Mouse (Mus musculus): ENCODE measurements around the gene Cyp2w1. TPM values are rescaled to one million over a fixed set of nuclear protein-coding genes. Genes with fewer than 3 reads are reported as not detected.

Cyp2w1 gene
- not detected for total RNA-seq (2021)
- long read RNA-seq, experiment 1, result 0 reads
- long read RNA-seq, experiment 2, result 0 reads

DNA sequence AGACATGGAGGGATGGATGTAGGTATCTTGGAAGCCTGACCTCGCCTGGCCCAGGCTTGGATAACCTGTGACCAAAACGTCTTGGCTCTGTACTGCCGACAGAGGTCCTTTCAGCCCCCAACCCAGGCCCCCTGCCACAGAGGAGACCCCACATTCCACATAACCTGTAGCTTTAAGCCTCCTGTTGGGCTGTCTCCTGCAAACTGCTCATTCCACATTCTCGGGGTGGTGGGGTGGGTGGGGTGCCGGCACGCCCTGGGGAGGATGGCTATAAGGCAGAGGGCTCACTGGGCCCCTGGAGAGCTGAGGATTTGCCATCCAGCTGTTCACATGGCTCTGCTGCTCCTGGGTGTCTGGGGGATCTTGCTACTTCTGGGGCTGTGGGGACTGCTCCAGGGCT lies at the start of gene Cyp2w1:
TSS of gene Cyp2w1 (plus strand) at position 301 of the 400 bp plus-strand sequence.
- no peak for DNase-seq (ENCODE audit: low spot score in 2 of 2)

DNA sequence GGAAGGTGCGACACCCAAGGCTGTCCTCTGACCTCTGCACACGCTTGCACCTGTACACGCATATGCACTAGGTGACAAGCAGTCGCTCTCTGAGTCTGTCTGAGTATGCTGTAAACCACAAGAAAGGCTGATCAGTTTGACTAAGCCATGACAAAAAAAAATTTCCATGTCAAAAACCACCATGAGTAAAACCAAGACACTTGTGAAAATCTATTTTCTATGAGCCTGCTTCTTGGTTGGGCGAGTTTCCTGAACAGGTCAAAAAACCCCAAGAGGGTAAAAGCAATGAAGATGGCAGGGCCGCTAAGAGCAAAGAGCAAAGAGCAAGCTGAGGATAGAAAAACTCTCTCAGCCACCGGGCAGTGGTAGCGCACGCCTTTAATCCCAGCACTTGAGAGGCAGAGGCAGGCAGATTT lies 48.8 kb upstream of the Cyp2w1 start:
- no peak for DNase-seq (ENCODE audit: low spot score in 2 of 2)

GRCm38 (mm10) chr5:139309946-139310345 lies 42.5 kb upstream of the Cyp2w1 start:
- DNase-seq (ENCODE audit: low spot score in 2 of 2), result no peak

GRCm38 (mm10) chr5:139310477-139310876 lies 41.9 kb upstream of the Cyp2w1 start:
- DNase-seq (ENCODE audit: low spot score in 2 of 2), result no peak

DNA sequence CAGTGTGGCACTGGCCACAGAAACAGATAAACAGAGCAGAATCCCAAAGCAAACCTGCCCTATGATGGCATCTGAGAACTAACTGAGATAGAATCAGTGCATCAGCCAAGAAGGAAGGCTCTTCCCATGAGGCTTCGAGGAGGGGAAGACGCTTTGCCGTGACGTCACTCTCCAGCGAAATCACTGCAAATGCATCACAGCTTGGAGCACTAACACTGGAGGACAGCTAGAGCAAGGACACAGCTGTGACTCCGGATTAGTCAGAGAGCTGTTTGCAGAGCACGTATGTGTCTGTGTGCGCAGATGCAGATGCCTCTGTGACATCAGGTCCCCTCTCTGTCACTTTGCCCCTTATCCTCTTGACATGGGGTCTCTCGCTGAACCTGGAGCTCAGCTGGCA lies 40.6 kb upstream of the Cyp2w1 start:
- no peak for DNase-seq (ENCODE audit: low spot score in 2 of 2)

GRCm38 (mm10) chr5:139313536-139313935 lies 38.9 kb upstream of the Cyp2w1 start:
- DNase-seq (ENCODE audit: low spot score in 2 of 2), result no peak

- no peak for DNase-seq (ENCODE audit: low spot score in 2 of 2)
These were observed 37.3 kb upstream of the Cyp2w1 start for GRCm38 (mm10) chr5:139314941-139315642.

DNA sequence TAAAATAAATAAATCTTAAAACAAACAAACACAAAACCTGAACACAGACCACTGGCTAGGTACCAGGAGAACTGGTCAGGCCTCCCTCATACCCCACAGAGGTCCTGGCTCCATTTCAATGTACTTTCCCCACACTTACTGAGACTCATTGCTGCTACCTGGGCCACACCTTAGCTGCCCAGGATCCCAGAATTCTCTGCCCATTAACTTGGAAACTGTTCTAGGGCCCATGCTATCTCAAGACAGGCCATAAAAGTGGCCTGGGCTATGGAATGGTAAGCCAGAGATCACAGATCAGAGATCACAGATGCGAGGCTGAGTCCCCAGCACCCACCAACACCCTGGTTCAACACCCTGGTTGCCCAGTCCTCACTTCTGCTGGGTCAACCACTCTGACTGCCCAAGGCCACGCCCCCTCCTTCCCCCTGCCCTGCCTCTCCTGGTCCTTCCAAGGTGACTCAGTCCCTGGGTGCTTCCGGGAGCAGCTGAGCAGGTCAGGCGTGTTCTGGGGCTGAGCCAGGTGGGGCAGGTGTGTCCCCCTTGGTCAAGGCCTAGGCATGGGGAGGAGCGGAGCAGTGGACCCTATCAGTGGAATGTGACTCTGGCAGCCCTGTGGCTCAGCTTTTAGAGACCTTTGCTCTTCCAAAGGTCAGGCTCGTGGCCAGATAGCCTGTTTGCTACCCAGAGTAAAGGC lies 35.3 kb upstream of the Cyp2w1 start:
- no peak for DNase-seq (ENCODE audit: low spot score in 2 of 2)

GRCm38 (mm10) chr5:139317751-139318504 lies 34.5 kb upstream of the Cyp2w1 start:
- peak; percentile 55 to 64 for DNase-seq (ENCODE audit: low spot score in 2 of 2)

- DNase-seq (ENCODE audit: low spot score in 2 of 2), result no peak
These were observed 32.0 kb upstream of the Cyp2w1 start for GRCm38 (mm10) chr5:139320424-139320823.

DNA sequence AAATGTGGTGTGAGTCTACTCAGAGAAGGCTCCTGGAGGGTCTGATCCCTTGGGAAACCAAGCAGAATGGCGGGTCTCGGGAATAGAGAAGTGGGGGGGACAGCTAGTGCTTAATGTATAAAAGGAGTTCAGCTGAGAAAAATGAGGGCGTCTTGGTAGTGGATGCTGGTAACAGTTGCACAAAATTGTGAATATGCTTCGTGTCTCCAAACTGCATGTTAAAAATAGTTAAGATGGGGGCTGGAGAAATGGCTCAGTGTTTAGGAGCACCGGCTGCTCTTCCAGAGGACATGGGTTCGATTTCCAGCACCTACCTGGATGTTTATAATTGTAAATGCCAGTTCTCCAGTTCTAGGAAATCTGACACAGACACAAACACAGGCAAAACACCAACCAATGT lies 31.1 kb upstream of the Cyp2w1 start:
- no peak for DNase-seq (ENCODE audit: low spot score in 2 of 2)

GRCm38 (mm10) chr5:139323260-139323924 lies 29.0 kb upstream of the Cyp2w1 start:
- DNase-seq (ENCODE audit: low spot score in 2 of 2), result no peak

- peak; percentile 53 to 67 for DNase-seq (ENCODE audit: low spot score in 2 of 2)
These were observed 28.3 kb upstream of the Cyp2w1 start for GRCm38 (mm10) chr5:139324045-139324491.

DNA sequence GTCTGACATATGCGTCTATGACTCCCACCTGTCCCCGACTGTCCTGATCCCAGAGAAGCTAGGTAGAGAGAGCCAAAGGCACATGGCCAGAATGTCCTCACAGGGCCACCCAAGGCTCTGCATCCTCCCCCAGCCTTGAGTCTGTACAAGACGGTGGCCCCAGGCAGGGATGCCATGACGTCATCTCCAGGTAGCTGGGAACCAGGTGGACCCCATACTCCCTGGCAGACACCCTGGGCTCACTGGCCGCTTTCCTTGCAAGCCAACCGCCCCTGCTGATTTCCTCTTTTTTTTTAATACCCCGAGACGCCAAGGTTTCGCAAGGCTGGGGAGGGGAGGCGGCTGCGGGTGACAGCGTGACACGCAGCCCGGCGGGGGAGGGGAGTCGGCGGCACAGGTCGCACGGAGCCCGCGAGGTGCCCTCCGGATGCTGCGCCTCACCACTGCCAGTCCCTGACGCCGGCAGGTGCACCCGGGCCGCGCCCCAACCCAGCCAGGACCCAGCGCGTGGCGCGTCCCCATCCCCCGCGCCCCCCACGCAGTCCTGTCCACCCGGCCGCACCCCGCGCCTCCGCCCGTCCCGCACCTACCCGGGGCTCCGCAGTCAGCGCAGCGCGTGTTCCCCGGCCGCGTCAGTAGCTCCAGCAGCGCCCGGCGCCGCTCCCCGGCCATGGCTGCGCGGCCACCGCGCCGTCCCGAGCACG lies 27.6 kb upstream of the Cyp2w1 start:
- peak; percentile 47 to 56 for DNase-seq (ENCODE audit: low spot score in 2 of 2)

DNA sequence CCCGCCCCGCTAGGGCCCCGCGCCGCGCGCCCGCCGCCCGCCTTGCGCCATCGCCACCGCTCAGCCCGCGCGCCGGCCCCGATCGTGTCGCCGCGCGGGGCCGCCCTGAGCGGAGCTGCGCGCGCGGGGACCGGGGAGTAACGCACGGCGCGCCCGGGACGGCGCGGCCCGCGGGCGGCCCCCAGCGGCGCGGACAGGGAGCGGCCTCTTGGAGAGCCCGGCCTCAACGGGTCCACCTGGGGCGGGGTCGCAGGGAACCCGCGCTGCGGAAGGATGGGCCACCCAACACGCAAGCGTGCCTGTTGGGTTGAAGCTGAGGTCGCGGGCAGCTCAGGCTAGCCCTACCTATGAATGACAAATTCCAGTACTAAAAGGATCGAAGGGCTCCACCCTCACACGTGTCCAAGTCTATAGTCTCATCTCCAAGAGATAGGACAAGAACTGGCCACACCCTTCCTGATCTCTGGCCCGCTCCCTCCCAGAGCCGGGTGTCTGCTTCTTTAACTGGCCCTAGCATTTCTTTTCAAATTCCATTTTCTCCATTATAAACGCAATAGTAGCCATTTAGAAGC lies 26.9 kb upstream of the Cyp2w1 start, which contains the start of gene Adap1:
TSS of gene Adap1 (minus strand) at position 228 of the 572 bp plus-strand sequence.
- DNase-seq (ENCODE audit: low spot score in 2 of 2), result peak; percentile 61 to 78

DNA sequence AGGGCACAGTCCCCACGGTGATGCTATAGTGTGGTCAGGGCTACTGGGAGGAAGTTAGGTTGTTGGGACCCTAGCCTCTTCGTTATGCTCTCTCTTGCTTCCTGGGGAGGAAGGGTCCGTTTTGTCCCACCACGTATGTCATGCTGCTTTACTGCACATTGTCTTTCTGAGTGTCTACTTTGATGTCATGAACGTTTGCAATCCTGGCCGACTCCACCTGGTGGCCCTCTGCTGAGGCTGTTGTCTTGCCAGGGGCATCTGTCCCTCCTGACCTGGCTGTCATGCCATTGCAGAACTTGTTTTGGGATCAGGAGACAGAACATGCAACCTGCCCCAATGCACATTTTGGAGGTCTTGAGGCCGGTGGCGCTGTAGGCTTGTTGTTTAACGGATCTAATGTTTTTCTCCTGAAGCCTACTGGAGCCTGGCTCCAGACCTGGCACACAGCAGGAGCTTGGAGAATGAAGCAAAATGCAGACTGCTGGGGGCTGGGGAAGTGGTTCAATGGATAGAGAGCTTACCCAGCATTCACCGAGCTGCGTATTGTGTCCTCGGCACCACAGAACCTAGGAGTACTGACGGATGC lies 26.2 kb upstream of the Cyp2w1 start:
- no peak for DNase-seq (ENCODE audit: low spot score in 2 of 2)

GRCm38 (mm10) chr5:139326986-139327633 lies 25.3 kb upstream of the Cyp2w1 start:
- DNase-seq (ENCODE audit: low spot score in 2 of 2), result no peak

GRCm38 (mm10) chr5:139327634-139328020 lies 24.8 kb upstream of the Cyp2w1 start:
- no peak for DNase-seq (ENCODE audit: low spot score in 2 of 2)

DNA sequence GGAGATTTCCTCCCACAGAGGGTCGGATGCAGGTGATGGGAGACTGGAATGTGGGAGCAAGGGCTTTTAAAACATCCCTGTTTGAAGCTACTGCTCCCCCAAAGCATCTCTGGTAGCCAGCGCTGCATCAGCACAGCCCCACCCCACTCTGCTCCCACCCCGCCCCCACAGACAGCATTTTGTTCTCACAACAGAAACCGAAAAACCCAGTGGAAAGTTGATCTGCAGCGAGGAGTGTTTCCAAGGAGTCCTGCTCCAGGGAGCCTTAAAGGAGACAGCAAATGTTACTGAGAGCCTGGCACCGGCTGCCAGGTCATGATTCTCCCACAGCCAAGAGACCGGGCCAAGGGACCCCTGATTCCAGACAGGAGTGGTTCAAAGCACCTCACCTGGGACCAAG lies 21.7 kb upstream of the Cyp2w1 start:
- DNase-seq (ENCODE audit: low spot score in 2 of 2), result no peak
